Mouse (Mus musculus): ENCODE results near the gene Ccnd3. TPM values are rescaled to one million over a fixed set of nuclear protein-coding genes. Genes with fewer than 3 reads are reported as not detected.

Gene Ccnd3
- total and polyA plus RNA-seq, 3 experiments = 143 to 568 TPM; not detected in 1

- Histone ChIP-seq H3K9ac (ENCODE audit: control insufficient read depth, low read depth, low read length, poor library complexity, severe bottlenecking) (no peak overlapping the region), H3K4me1 (ENCODE audit: control insufficient read depth in 1 of 2, insufficient read depth in 2 of 2, low read length in 2 of 2) (no peaks in the 10 kb centered on the region), H3K79me2 (ENCODE audit: control insufficient read depth, insufficient read depth, low read length, poor library complexity) (no peaks in the 10 kb centered on the region), H3K9me3 (replicated peaks; ENCODE audit: insufficient read depth, low read length) (no peaks in the 10 kb centered on the region), H3K27ac (ENCODE audit: control insufficient read depth, low read depth, low read length) (no peak overlapping the region), H3K4me3 (ENCODE audit: control insufficient read depth in 1 of 2, insufficient read depth in 1 of 2, low read depth in 2 of 2, low read length in 2 of 2) (no peak overlapping the region), H3K27me3 (ENCODE audit: control insufficient read depth in 1 of 2, insufficient read depth in 2 of 2, low read length in 2 of 2) (no peaks in the 10 kb centered on the region), H3K36me3 (ENCODE audit: control insufficient read depth in 1 of 2, insufficient read depth in 2 of 2, low read length in 2 of 2) (no peaks in the 10 kb centered on the region)
- TF ChIP-seq CTCF (IDR thresholded peaks at IDR 0.05 in 2 of 3, conservative IDR thresholded peaks at IDR 0.05 in 1 of 3; ENCODE audit: control insufficient read depth in 1 of 3, insufficient read depth in 1 of 3, low read depth in 2 of 3, low read length in 3 of 3, poor library complexity in 1 of 3, severe bottlenecking in 1 of 3) (no peak), MYB (IDR thresholded peaks at IDR 0.05; ENCODE audit: low read depth, low read length) (no peak), GATA1 (IDR thresholded peaks at IDR 0.05; ENCODE audit: low read depth, low read length) (no peak), ELF1 (IDR thresholded peaks at IDR 0.05; ENCODE audit: low read depth, low read length) (no peak), TAL1 (IDR thresholded peaks at IDR 0.05; ENCODE audit: low read length) (no peak), CHD2 (IDR thresholded peaks at IDR 0.05; ENCODE audit: low read length) (no peak), RCOR1 (IDR thresholded peaks at IDR 0.05; ENCODE audit: low read depth, low read length) (no peak), GABPA (IDR thresholded peaks at IDR 0.05; ENCODE audit: low read depth, low read length) (no peak), UBTF (IDR thresholded peaks at IDR 0.05; ENCODE audit: borderline replicate concordance, insufficient read depth, low read depth, low read length) (no peak), POLR2AphosphoS5 (IDR thresholded peaks at IDR 0.05; ENCODE audit: borderline replicate concordance, low read depth, low read length) (no peak), MAZ (IDR thresholded peaks at IDR 0.05; ENCODE audit: low read depth, low read length) (no peak), BHLHE40 (IDR thresholded peaks at IDR 0.05; ENCODE audit: borderline replicate concordance, low read depth, low read length) (no peak), MEF2A (IDR thresholded peaks at IDR 0.05; ENCODE audit: extremely low read depth, insufficient replicate concordance, low read depth, low read length, poor library complexity, severe bottlenecking) (no peak), JUND (IDR thresholded peaks at IDR 0.05; ENCODE audit: low read depth, low read length) (no peak), MXI1 (IDR thresholded peaks at IDR 0.05; ENCODE audit: low read depth, low read length) (no peak), EP300 (IDR thresholded peaks at IDR 0.05; ENCODE audit: low read depth in 1 of 2, low read length in 2 of 2) (no peak), POLR2AphosphoS2 (IDR thresholded peaks at IDR 0.05; ENCODE audit: low read length) (no peak), ZMIZ1 (IDR thresholded peaks at IDR 0.05; ENCODE audit: low read depth, low read length) (no peak)
- DNase-seq (ENCODE audit: low read depth, low spot score) = no peak
Measured at GRCm38 (mm10) chr17:47557179-47557578, 52.3 kb downstream of the Ccnd3 start.

GRCm38 (mm10) chr17:47559726-47560125 lies 54.9 kb downstream of the Ccnd3 start:
- Histone ChIP-seq H3K9me3 (replicated peaks; ENCODE audit: insufficient read depth, low read length) (no peaks in the 10 kb centered on the region), H3K9ac (ENCODE audit: control insufficient read depth, low read depth, low read length, poor library complexity, severe bottlenecking) (no peak overlapping the region), H3K27me3 (ENCODE audit: control insufficient read depth in 1 of 2, insufficient read depth in 2 of 2, low read length in 2 of 2) (no peaks in the 10 kb centered on the region), H3K79me2 (ENCODE audit: control insufficient read depth, insufficient read depth, low read length, poor library complexity) (no peaks in the 10 kb centered on the region), H3K36me3 (ENCODE audit: control insufficient read depth in 1 of 2, insufficient read depth in 2 of 2, low read length in 2 of 2) (peaks cover 0 to 6% of the 10 kb centered on the region in 2 experiments; a peak in 2 of 4 replicates), H3K4me3 (ENCODE audit: control insufficient read depth in 1 of 2, insufficient read depth in 1 of 2, low read depth in 2 of 2, low read length in 2 of 2) (no peak overlapping the region), H3K4me1 (ENCODE audit: control insufficient read depth in 1 of 2, insufficient read depth in 2 of 2, low read length in 2 of 2) (peaks cover 6 to 9% of the 10 kb centered on the region in 2 experiments; a peak in 3 of 4 replicates), H3K27ac (ENCODE audit: control insufficient read depth, low read depth, low read length) (no peak overlapping the region)
- no peak for DNase-seq (ENCODE audit: low read depth, low spot score)
- TF ChIP-seq SMC3 (IDR thresholded peaks at IDR 0.05; ENCODE audit: low read depth, low read length) = no peak
- TF ChIP-seq MAX (IDR thresholded peaks at IDR 0.05; ENCODE audit: low read length) = no peak
- TF ChIP-seq EP300 (IDR thresholded peaks at IDR 0.05; ENCODE audit: low read depth in 1 of 2, low read length in 2 of 2) = no peak
- TF ChIP-seq MEF2A (IDR thresholded peaks at IDR 0.05; ENCODE audit: extremely low read depth, insufficient replicate concordance, low read depth, low read length, poor library complexity, severe bottlenecking) = no peak
- no peak for TF ChIP-seq SIN3A (IDR thresholded peaks at IDR 0.05; ENCODE audit: low read length)
- TF ChIP-seq ZKSCAN1 (IDR thresholded peaks at IDR 0.05; ENCODE audit: low read depth, low read length) = no peak
- TF ChIP-seq ZMIZ1 (IDR thresholded peaks at IDR 0.05; ENCODE audit: low read depth, low read length) = no peak
- TF ChIP-seq GABPA (IDR thresholded peaks at IDR 0.05; ENCODE audit: low read depth, low read length) = no peak
- no peak for TF ChIP-seq ZC3H11A (IDR thresholded peaks at IDR 0.05; ENCODE audit: low read depth, low read length)
- no peak for TF ChIP-seq UBTF (IDR thresholded peaks at IDR 0.05; ENCODE audit: borderline replicate concordance, insufficient read depth, low read depth, low read length)
- TF ChIP-seq JUND (IDR thresholded peaks at IDR 0.05; ENCODE audit: low read depth, low read length) = no peak

Measured in MEL (cell line).